Mouse (Mus musculus) lung, postnatal 0 days (tissue): ENCODE measurements around the gene Prss27. TPM values are rescaled to one million over a fixed set of nuclear protein-coding genes. Genes with fewer than 3 reads are reported as not detected.

Experiments used
- ATAC-seq: fragments of 200-750 bp; cut with Nextera tagmentation; 2 replicates; pipeline ENCODE4 v1.8.0; 2017; ENCODE audit warnings: moderate library complexity
- DNase-seq: peaks from one replicate; pipeline ENCODE4 v3.0.0-alpha.2; 2016; ENCODE audit warnings: low spot score
- H3K27ac ChIP-seq: fragments of 300-500 bp; sonication (generic); 2 replicates; pipeline ENCODE4 v1.5.1; 2014; ENCODE audit warnings: antibody characterized with exemption, mild to moderate bottlenecking, low read length, mixed read lengths
- H3K27me3 ChIP-seq: fragments of 300-500 bp; sonication (generic); replicated peaks from 2 replicates; pipeline ENCODE4 v1.6.1; 2014; ENCODE audit warnings: low read length, mixed read lengths; ENCODE audit not compliant: insufficient read depth
- H3K36me3 ChIP-seq: fragments of 300-500 bp; sonication (generic); 2 replicates; pipeline ENCODE4 v1.6.1; 2014; ENCODE audit warnings: low read length, mixed read lengths; ENCODE audit not compliant: insufficient read depth
- H3K4me1 ChIP-seq: fragments of 300-500 bp; sonication (generic); 2 replicates; pipeline ENCODE4 v1.6.1; 2014; ENCODE audit warnings: antibody characterized with exemption, low read depth, low read length, mixed read lengths; ENCODE audit not compliant: insufficient read depth
- H3K4me2 ChIP-seq: fragments of 300-500 bp; sonication (generic); replicated peaks from 2 replicates; pipeline ENCODE4 v1.6.1; 2014; ENCODE audit warnings: low read depth, mild to moderate bottlenecking, low read length, moderate library complexity, mixed read lengths
- H3K4me3 ChIP-seq: fragments of 300-500 bp; sonication (generic); 2 replicates; pipeline ENCODE4 v1.5.1; 2014; ENCODE audit warnings: low read depth, low read length
- H3K9ac ChIP-seq: fragments of 300-500 bp; sonication (generic); replicated peaks from 2 replicates; pipeline ENCODE4 v1.6.1; 2014; ENCODE audit warnings: low read depth, mild to moderate bottlenecking
- H3K9me3 ChIP-seq: fragments of 300-500 bp; sonication (generic); 2 replicates; pipeline ENCODE4 v1.6.1; 2016; ENCODE audit warnings: low read length, mixed read lengths
- CTCF ChIP-seq: IDR thresholded peaks from 2 replicates; pipeline ENCODE4 v1.5.1; 2016; ENCODE audit warnings: antibody characterized with exemption, mild to moderate bottlenecking
- EP300 ChIP-seq: IDR thresholded peaks from 2 replicates; pipeline ENCODE4 v1.6.1; 2016; ENCODE audit warnings: antibody characterized with exemption, mild to moderate bottlenecking, control low read depth
- WGBS: fragments of 180-500 bp; shearing (Covaris S2); extraction: QIAGEN DNeasy Blood & Tissue Kit; methylation state at CpG from one replicate; pipeline ENCODE4 v1.1.7; 2014; 5-methylcytosine and 5-hydroxymethylcytosine counted together
- polyA plus RNA-seq: library from polyadenylated mRNA; unstranded; fragments of >200 nt; fragmentation: Nextera tagmentation; extraction: Ambion mirVana; gene quantifications from 2 replicates; pipeline ENCODE4 v1.2.1, GENCODE M21; 2015

Prss27 gene
- polyA plus RNA-seq, 1 experiment from 2014 or later, result 0.18 TPM

GRCm38 (mm10) chr17:24007391-24007790, 30.6 kb upstream of the Prss27 start:
- 58% methylated on average over 1 of the region's 1 CpGs for WGBS
- H3K4me2 ChIP-seq, result no peak overlapping the region
- H3K36me3 ChIP-seq, result no peaks in the 10 kb centered on the region
- no peak overlapping the region for H3K27ac ChIP-seq
- DNase-seq (peak; percentile 52), ATAC-seq (peak; percentile 69)
- H3K4me3 ChIP-seq, result no peak overlapping the region
- no peaks in the 10 kb centered on the region for H3K4me1 ChIP-seq
- TF ChIP-seq CTCF, result no peak; the same call in 1 of the 2 replicates
- no peak overlapping the region for H3K9ac ChIP-seq
- H3K27me3 ChIP-seq, result no peaks in the 10 kb centered on the region
- H3K9me3 ChIP-seq, result no peaks in the 10 kb centered on the region

GRCm38 (mm10) chr17:24008105-24008504, 29.8 kb upstream of the Prss27 start:
- no peaks in the 10 kb centered on the region for H3K9me3 ChIP-seq
- DNase-seq (no peak), ATAC-seq (no peak)
- no peak overlapping the region for H3K4me2 ChIP-seq
- no peak overlapping the region for H3K9ac ChIP-seq
- H3K4me1 ChIP-seq, result no peaks in the 10 kb centered on the region
- H3K36me3 ChIP-seq, result no peaks in the 10 kb centered on the region
- no peak overlapping the region for H3K4me3 ChIP-seq
- TF ChIP-seq EP300 (no peak), CTCF (no peak)
- H3K27ac ChIP-seq, result no peak overlapping the region
- no peaks in the 10 kb centered on the region for H3K27me3 ChIP-seq
- 67% methylated on average over 4 of the region's 4 CpGs for WGBS

DNA sequence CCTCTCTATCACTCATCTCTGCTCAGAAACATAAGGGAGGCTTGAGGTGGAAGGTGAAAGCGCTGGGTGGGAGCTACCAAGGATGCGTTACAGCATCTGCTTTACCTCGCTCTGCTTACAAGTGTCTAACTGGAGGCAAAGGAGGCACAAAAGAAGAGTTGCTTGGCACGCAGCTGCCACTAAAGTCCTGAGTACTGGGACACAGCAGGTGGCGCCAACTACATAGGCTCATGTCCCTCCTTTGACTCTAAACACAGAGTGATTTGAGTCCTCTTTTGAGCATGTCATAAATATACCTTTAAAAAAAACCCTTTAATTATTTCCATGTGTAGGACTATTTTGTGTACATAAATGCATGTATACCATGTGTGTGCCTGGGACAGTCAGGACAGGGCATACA, 28.3 kb upstream of the Prss27 start:
- H3K27ac ChIP-seq, result no peak overlapping the region
- H3K9me3 ChIP-seq, result no peaks in the 10 kb centered on the region
- no peak overlapping the region for H3K9ac ChIP-seq
- no peak overlapping the region for H3K4me3 ChIP-seq
- ATAC-seq (no peak), DNase-seq (no peak)
- no peak overlapping the region for H3K4me2 ChIP-seq
- H3K4me1 ChIP-seq, result no peaks in the 10 kb centered on the region
- no peaks in the 10 kb centered on the region for H3K27me3 ChIP-seq
- no peaks in the 10 kb centered on the region for H3K36me3 ChIP-seq
- TF ChIP-seq EP300 (no peak), CTCF (peak; percentile 55)
- WGBS, result 52% methylated on average over 5 of the region's 5 CpGs

GRCm38 (mm10) chr17:24012921-24013320, 25.0 kb upstream of the Prss27 start:
- no peak overlapping the region for H3K4me2 ChIP-seq
- no peaks in the 10 kb centered on the region for H3K9me3 ChIP-seq
- ATAC-seq (no peak), DNase-seq (no peak)
- H3K27ac ChIP-seq, result no peak overlapping the region
- 77% methylated on average over 2 of the region's 2 CpGs for WGBS
- no peaks in the 10 kb centered on the region for H3K27me3 ChIP-seq
- H3K4me3 ChIP-seq, result no peak overlapping the region
- TF ChIP-seq EP300, result no peak
- no peak for TF ChIP-seq CTCF
- H3K36me3 ChIP-seq, result no peaks in the 10 kb centered on the region
- H3K4me1 ChIP-seq, result no peaks in the 10 kb centered on the region
- H3K9ac ChIP-seq, result no peak overlapping the region

DNA sequence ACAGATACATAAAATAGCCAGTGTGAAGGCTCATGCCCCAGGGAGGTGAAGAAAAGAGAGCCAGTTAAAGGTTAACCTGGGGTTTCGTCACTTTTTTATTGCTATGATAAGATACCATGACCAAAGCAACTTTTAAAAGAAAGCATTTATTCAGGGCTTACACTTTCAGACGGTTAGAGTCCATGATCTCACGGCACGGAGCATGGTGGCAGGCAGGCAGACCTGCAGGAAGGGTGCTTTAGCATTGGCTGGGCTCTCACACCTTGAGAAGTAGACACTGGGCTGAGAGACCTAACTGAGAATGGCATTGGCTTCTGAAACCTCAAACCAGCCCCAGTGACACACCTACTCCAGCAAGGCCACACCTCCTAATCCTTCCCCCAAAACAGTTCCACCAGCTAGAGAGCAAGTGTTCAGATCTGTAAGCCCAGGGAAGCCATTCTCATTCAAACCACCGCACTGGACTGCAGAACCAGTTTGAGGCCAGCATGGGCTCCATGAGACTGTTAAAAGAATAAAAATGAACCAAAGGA, 23.4 kb upstream of the Prss27 start:
- Histone ChIP-seq H3K27me3 (no peaks in the 10 kb centered on the region), H3K4me3 (no peak overlapping the region), H3K4me1 (no peaks in the 10 kb centered on the region), H3K9me3 (no peaks in the 10 kb centered on the region), H3K4me2 (no peak overlapping the region), H3K9ac (no peak overlapping the region), H3K36me3 (no peaks in the 10 kb centered on the region), H3K27ac (no peak overlapping the region)
- DNase-seq (no peak), ATAC-seq (no peak)
- TF ChIP-seq EP300 (no peak), CTCF (no peak)
- 67% methylated on average over 5 of the region's 5 CpGs for WGBS

GRCm38 (mm10) chr17:24015727-24016126, 22.2 kb upstream of the Prss27 start:
- Histone ChIP-seq H3K4me1 (no peaks in the 10 kb centered on the region), H3K36me3 (no peaks in the 10 kb centered on the region), H3K27ac (no peak overlapping the region), H3K4me3 (no peak overlapping the region), H3K4me2 (no peak overlapping the region), H3K27me3 (no peaks in the 10 kb centered on the region), H3K9ac (no peak overlapping the region), H3K9me3 (no peaks in the 10 kb centered on the region)
- WGBS, result 36% methylated on average over 14 of the region's 14 CpGs
- ATAC-seq (no peak), DNase-seq (no peak)
- TF ChIP-seq EP300 (no peak), CTCF (peak; percentile 67)

- Histone ChIP-seq H3K4me1 (no peaks in the 10 kb centered on the region; the same call in 1 of the 2 replicates), H3K9me3 (no peaks in the 10 kb centered on the region), H3K36me3 (no peaks in the 10 kb centered on the region), H3K9ac (no peak overlapping the region), H3K27me3 (no peaks in the 10 kb centered on the region), H3K27ac (peak overlapping the region; percentile 73), H3K4me2 (no peak overlapping the region), H3K4me3 (no peak overlapping the region)
- ATAC-seq (peak; percentile 80), DNase-seq (peak; percentile 79)
- TF ChIP-seq CTCF (no peak), EP300 (0 out of 2 replicates have a peak, but pooled peaks have one; percentile 16)
- 26% methylated on average over 6 of the region's 6 CpGs for WGBS
These were observed 17.2 kb upstream of the Prss27 start for GRCm38 (mm10) chr17:24020696-24021095.
